Mouse (Mus musculus): ENCODE results near the gene Zfp184.

GRCm38 (mm10) chr13:21903500-21903899 is 41.4 kb upstream of the Zfp184 start:
- TF ChIP-seq CTCF (IDR thresholded peaks at IDR 0.05) (no peak), POLR2A (IDR thresholded peaks at IDR 0.05; ENCODE audit: insufficient read depth, low read depth, low read length) (no peak)

All from heart, adult 2 months (tissue).